Mouse (Mus musculus) liver, postnatal 0 days (tissue): Measurements from ENCODE around the gene Pex11b. TPM values are rescaled to one million over a fixed set of nuclear protein-coding genes. Genes with fewer than 3 reads are reported as not detected.

ENCODE experiments used
- ATAC-seq: fragments of 200-750 bp; cut with Nextera tagmentation; 2 replicates; pipeline ENCODE4 v1.8.0; 2017; ENCODE audit warnings: mild to moderate bottlenecking, moderate library complexity
- DNase-seq: peaks from one replicate; pipeline ENCODE4 v3.0.0-alpha.2; 2016
- H3K27ac ChIP-seq: fragments of 300-500 bp; sonication (generic); 2 replicates; pipeline ENCODE4 v1.5.1; 2014; ENCODE audit warnings: antibody characterized with exemption, moderate library complexity, mild to moderate bottlenecking, low read depth
- H3K27me3 ChIP-seq: fragments of 300-500 bp; sonication (generic); 2 replicates; pipeline ENCODE4 v1.6.1; 2014; ENCODE audit warnings: low read length, control low read depth, mixed read lengths; ENCODE audit not compliant: insufficient read depth
- H3K36me3 ChIP-seq: fragments of 300-500 bp; sonication (generic); replicated peaks from 2 replicates; pipeline ENCODE4 v1.6.1; 2014; ENCODE audit warnings: mild to moderate bottlenecking, control low read depth, low read length, moderate library complexity, mixed read lengths; ENCODE audit not compliant: insufficient read depth
- H3K4me1 ChIP-seq: fragments of 300-500 bp; sonication (generic); 2 replicates; pipeline ENCODE4 v1.6.1; 2014; ENCODE audit warnings: antibody characterized with exemption, mild to moderate bottlenecking, control low read depth; ENCODE audit not compliant: insufficient read depth
- H3K4me2 ChIP-seq: fragments of 300-500 bp; sonication (generic); 2 replicates; pipeline ENCODE4 v1.6.1; 2014; ENCODE audit warnings: low read depth, mild to moderate bottlenecking, low read length, moderate library complexity, mixed read lengths
- H3K4me3 ChIP-seq: fragments of 300-500 bp; sonication (generic); 2 replicates; pipeline ENCODE4 v1.5.1; 2014; ENCODE audit warnings: low read depth, low read length
- H3K9ac ChIP-seq: fragments of 300-500 bp; sonication (generic); replicated peaks from 2 replicates; pipeline ENCODE4 v1.6.1; 2014; ENCODE audit warnings: mild to moderate bottlenecking, moderate library complexity
- H3K9me3 ChIP-seq: fragments of 300-500 bp; sonication (generic); 2 replicates; pipeline ENCODE4 v1.6.1; 2016; ENCODE audit warnings: mild to moderate bottlenecking, control low read depth, low read length, mixed read lengths
- CTCF ChIP-seq: sonication (generic); IDR thresholded peaks from 2 replicates; pipeline ENCODE4 v1.5.1; 2016; ENCODE audit warnings: antibody characterized with exemption, low read depth
- EP300 ChIP-seq: IDR thresholded peaks from 2 replicates; pipeline ENCODE4 v1.6.1; 2016; ENCODE audit warnings: antibody characterized with exemption, low read depth, mild to moderate bottlenecking
- WGBS: fragments of 180-500 bp; shearing (Covaris S2); extraction: QIAGEN DNeasy Blood & Tissue Kit; methylation state at CpG from one replicate; pipeline ENCODE4 v1.1.7; 2014; ENCODE audit not compliant: insufficient replicate concordance; 5-methylcytosine and 5-hydroxymethylcytosine counted together
- polyA plus RNA-seq: library from polyadenylated mRNA; unstranded; fragments of >200 nt; fragmentation: Nextera tagmentation; extraction: Ambion mirVana; gene quantifications from 2 replicates; pipeline ENCODE4 v1.2.1, GENCODE M21; 2015

Pex11b gene
- polyA plus RNA-seq, 1 experiment from 2014 or later: 24.4 TPM

DNA sequence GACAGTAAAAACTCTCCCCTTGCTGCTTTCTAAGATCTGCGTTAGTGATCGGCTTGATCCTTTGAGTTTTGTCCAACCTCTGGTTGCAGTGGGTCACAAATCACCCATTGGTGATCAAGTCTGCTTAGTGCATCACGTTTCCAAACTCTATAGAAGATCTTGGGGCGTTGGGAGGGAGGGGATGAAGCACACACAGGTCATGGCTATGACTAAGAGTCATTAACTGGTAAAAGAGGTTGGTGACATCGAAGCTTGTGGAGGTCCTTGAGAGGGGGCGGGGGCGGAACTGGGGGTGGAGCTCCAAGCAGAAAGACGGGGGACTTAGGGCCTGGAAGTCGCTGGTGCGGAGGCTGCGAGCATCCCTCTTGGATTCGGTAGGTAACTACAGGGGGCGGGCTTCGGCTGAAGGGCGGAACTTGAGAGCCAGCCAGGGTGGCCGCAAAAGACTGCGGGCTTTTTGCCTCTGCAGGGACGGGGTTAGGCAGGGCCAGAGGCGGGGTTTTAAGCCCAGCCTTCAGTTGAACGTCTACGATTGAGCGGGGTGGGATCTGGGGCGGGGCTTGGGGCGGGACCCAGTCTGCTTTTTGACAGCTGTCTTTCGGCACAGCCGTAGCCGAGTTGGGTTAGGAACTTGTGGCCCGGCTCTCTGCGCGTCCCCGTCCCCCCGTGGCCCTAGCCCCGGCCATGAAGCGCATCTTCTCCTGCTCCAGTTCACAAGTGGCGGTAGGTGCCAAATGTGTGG, 34.7 kb downstream of the Pex11b start, which contains the start of gene Ankrd35:
Ankrd35 (plus strand) TSS at position 405 of the 742 bp plus-strand sequence.
- H3K9me3 ChIP-seq: no peaks in the 10 kb centered on the region
- 4% methylated on average over 35 of the region's 35 CpGs for WGBS
- no peak within 1 kb of the TSS for H3K27ac ChIP-seq
- peak within 1 kb of the TSS; percentile 42 for H3K4me3 ChIP-seq
- ATAC-seq: peak; percentile 99
- peaks cover 4% of the 10 kb centered on the region for H3K4me1 ChIP-seq
- H3K9ac ChIP-seq: 0 out of 2 replicates have a peak within 1 kb of the TSS, but pooled peaks have one; percentile 18
- DNase-seq: peak; percentile 90
- H3K36me3 ChIP-seq: no peaks in the 10 kb centered on the region
- peaks cover 19% of the 10 kb centered on the region for H3K27me3 ChIP-seq
- no peak for TF ChIP-seq EP300
- TF ChIP-seq CTCF: peak; percentile 47
- H3K4me2 ChIP-seq: peak within 1 kb of the TSS; percentile 78

DNA sequence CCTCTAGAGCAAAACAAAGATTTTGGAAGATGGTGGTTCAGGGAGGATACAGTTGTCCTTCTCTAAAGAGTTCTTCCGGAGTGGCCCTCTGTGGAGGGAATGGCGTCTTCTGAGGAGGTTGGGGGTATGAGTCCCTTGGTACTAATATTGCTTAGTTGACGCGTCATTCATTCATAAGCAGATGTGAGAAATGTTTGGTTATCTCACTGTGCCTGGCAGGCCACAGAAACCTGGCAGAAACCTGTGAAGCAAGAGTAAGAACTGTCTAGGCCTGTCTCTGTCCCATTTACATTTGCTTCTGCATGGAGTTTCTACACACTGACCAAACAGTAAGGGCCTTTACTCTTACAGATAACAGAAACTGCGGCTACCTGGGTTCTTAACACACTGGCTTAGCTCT, 36.3 kb downstream of the Pex11b start:
- no peak for ATAC-seq
- no peak overlapping the region for H3K27ac ChIP-seq
- no peak overlapping the region for H3K4me3 ChIP-seq
- H3K4me1 ChIP-seq: peaks cover 4% of the 10 kb centered on the region
- TF ChIP-seq CTCF (no peak), EP300 (no peak)
- H3K36me3 ChIP-seq: no peaks in the 10 kb centered on the region
- no peak for DNase-seq
- no peak overlapping the region for H3K9ac ChIP-seq
- WGBS: 88% methylated on average over 5 of the region's 5 CpGs
- H3K27me3 ChIP-seq: peaks cover 19% of the 10 kb centered on the region
- no peaks in the 10 kb centered on the region for H3K9me3 ChIP-seq
- no peak overlapping the region for H3K4me2 ChIP-seq

DNA sequence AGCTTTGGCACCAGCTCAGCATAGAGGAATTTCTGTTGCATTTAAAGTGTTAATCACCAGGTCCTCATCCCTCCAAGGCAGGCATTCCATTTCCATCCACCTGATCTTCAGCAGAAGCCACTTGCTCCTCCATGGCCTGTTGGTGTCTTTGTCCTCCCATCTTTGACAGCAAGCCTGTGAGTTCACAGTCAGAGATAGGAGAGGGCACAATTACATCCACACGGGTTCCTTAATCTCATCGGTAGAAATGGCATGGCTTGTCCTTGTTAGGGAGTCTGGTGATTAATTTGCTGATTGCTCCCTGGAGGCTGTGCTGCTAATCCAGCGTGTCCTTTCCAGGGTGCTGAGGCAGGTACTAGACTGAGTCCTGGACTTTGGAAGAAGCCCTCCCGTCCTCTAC, 38.3 kb downstream of the Pex11b start:
- 72% methylated on average over 4 of the region's 4 CpGs for WGBS
- Histone ChIP-seq H3K27me3 (peaks cover 19% of the 10 kb centered on the region), H3K36me3 (no peaks in the 10 kb centered on the region), H3K9ac (no peak overlapping the region), H3K4me1 (peaks cover 4% of the 10 kb centered on the region), H3K4me2 (no peak overlapping the region), H3K4me3 (no peak overlapping the region), H3K9me3 (no peaks in the 10 kb centered on the region), H3K27ac (no peak overlapping the region)
- ATAC-seq (no peak), DNase-seq (no peak)
- no peak for TF ChIP-seq CTCF
- no peak for TF ChIP-seq EP300

DNA sequence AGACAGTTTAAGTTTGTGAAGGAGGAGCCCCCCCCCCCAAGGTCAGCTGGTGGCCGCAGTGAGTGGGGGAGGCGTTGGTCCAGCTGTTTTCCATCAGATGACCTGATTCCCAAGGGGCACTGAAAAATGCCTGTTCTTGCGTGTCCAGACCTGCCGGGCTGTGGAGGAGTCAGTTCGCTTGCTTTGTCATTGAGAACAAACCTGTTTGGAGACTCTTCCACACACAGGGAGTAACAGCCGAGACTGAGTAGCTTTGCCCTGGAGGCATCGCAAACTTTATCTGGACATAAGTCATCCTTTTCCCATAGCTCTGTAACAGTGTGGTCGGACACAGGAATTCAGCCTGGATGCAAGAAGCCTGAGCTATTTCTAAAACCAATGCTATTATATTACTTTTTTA, 39.3 kb downstream of the Pex11b start:
- Histone ChIP-seq H3K27me3 (peaks cover 16% of the 10 kb centered on the region), H3K4me2 (no peak overlapping the region), H3K4me3 (no peak overlapping the region), H3K9ac (no peak overlapping the region), H3K9me3 (no peaks in the 10 kb centered on the region), H3K36me3 (no peaks in the 10 kb centered on the region), H3K4me1 (peaks cover 4% of the 10 kb centered on the region), H3K27ac (no peak overlapping the region)
- TF ChIP-seq EP300: no peak
- TF ChIP-seq CTCF: no peak
- ATAC-seq (no peak), DNase-seq (no peak)
- 73% methylated on average over 8 of the region's 8 CpGs for WGBS

DNA sequence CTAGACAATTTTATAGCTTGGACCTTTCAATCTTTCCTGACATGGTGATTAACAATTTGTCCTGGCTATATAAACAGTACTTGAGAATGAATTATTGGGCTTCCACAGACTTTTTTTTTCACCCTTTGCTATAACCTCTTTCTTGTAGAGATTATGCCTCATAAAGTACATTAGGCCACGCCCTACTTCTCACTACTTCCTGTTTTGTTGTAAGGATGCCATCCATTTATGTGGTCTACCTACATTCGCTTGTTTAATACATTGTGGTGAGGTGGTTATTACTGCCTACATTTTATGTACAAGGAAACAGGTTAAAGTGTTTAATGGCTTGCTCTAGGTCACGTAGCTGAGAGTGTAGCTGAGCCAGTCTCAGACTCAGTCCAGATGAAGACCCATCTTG, 40.0 kb downstream of the Pex11b start:
- DNase-seq: no peak
- WGBS: 58% methylated on average over 3 of the region's 3 CpGs
- no peak for ATAC-seq

DNA sequence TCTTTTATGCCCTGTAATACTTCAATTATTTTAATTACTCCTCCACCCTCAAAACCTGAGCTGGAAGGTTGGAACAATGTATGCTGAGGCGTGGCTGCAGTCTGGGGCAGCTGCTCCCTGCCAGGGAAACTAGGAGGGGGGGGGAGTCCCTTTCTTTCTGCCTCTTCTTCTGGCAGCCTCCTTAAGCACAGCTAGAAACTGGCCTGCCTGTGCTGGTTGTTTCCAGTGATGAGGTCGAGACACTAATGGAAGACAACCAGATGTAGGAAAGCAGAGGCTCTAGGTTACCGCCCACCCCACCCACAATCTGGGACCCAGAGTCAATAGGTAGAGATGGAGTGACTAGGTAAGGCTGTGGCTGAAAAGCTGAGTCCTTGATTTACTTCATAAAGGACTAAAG, 40.5 kb downstream of the Pex11b start:
- DNase-seq (no peak), ATAC-seq (no peak)
- Histone ChIP-seq H3K36me3 (no peaks in the 10 kb centered on the region), H3K4me1 (no peaks in the 10 kb centered on the region), H3K27ac (no peak overlapping the region), H3K4me2 (no peak overlapping the region), H3K9me3 (no peaks in the 10 kb centered on the region), H3K9ac (no peak overlapping the region), H3K27me3 (peaks cover 15% of the 10 kb centered on the region), H3K4me3 (no peak overlapping the region)
- TF ChIP-seq EP300: no peak
- TF ChIP-seq CTCF: no peak
- WGBS: 67% methylated on average over 3 of the region's 3 CpGs

More for the DNA sequence above, 40.0 kb downstream of the Pex11b start:
- Histone ChIP-seq H3K9ac (no peak overlapping the region), H3K27ac (no peak overlapping the region), H3K4me1 (peaks cover 4% of the 10 kb centered on the region), H3K4me2 (no peak overlapping the region), H3K36me3 (no peaks in the 10 kb centered on the region), H3K27me3 (peaks cover 17% of the 10 kb centered on the region), H3K4me3 (no peak overlapping the region), H3K9me3 (no peaks in the 10 kb centered on the region)
- TF ChIP-seq CTCF (no peak), EP300 (no peak)
